Mouse (Mus musculus): ENCODE data around the gene Tnr.

DNA sequence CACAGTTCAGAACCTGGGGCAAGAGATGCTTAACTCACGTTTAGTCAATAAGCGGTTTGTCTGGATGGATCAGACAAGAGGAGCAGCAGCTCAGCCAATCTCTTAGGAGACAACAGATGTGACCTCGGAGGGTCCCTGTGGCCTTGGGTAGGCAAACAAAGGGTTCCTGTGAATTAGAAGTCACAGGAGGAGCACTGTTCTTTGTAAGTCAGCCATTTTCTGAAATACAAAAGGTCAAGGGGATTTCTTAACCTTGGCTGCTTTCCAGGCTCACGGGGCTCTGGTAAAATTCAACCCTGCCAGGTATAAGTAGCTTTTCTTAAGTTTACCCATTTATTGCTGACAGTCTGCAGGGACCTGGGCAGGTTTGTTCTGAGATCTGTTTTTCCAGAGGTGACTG is 126.9 kb downstream of the Tnr start:
- no peak for TF ChIP-seq CTCF (IDR thresholded peaks at IDR 0.05; ENCODE audit: borderline replicate concordance, control insufficient read depth, extremely low read depth, insufficient read depth, low read length, poor library complexity)
- no peak for TF ChIP-seq POLR2A (IDR thresholded peaks at IDR 0.05; ENCODE audit: control insufficient read depth, extremely low read depth, insufficient read depth, low read length, poor library complexity)
